Mouse (Mus musculus) urinary bladder, adult 18-20 months (tissue): ENCODE measurements at regions not wholly inside any gene's neighbourhood (a gene's known extent, or its start where the extent isn't known, plus 50 kb on each side); places are given as distances from the start of the nearest gene placed in this dataset.

Experiments
- DNase-seq, 2 experiments: peaks; one replicate each; pipeline ENCODE4 v3.0.0; 2022; ENCODE audit warnings: low spot score in 2 of 2, mixed read lengths in 2 of 2

- DNase-seq = no peak
These were observed 443.7 kb upstream of the Sel1l start for GRCm38 (mm10) chr12:92292460-92293340.

GRCm38 (mm10) chr12:92291490-92291889 is 442.5 kb upstream of the Sel1l start:
- DNase-seq = no peak

- DNase-seq = no peak
These were observed 436.6 kb upstream of the Sel1l start for GRCm38 (mm10) chr12:92285511-92285910.

- DNase-seq = no peak
These were observed 431.5 kb upstream of the Sel1l start for GRCm38 (mm10) chr12:92280470-92280869.

GRCm38 (mm10) chr12:92251962-92252361 is 403.0 kb upstream of the Sel1l start:
- no peak for DNase-seq

- DNase-seq = no peak
These were observed 398.0 kb upstream of the Sel1l start for GRCm38 (mm10) chr12:92246790-92247451.

- no peak for DNase-seq
These were observed 391.2 kb upstream of the Sel1l start for GRCm38 (mm10) chr12:92239956-92240699.

GRCm38 (mm10) chr12:92233650-92234408 is 384.9 kb upstream of the Sel1l start:
- DNase-seq = no peak

GRCm38 (mm10) chr12:92228585-92228984 is 379.6 kb upstream of the Sel1l start:
- DNase-seq = no peak

GRCm38 (mm10) chr12:92203351-92203750 is 354.4 kb upstream of the Sel1l start:
- DNase-seq = no peak

- no peak for DNase-seq
These were observed 351.6 kb upstream of the Sel1l start for GRCm38 (mm10) chr12:92200602-92201001.

GRCm38 (mm10) chr12:92198738-92199477 is 350.0 kb upstream of the Sel1l start:
- no peak for DNase-seq

- DNase-seq = no peak
These were observed 345.2 kb upstream of the Sel1l start for GRCm38 (mm10) chr12:92193934-92194685.

GRCm38 (mm10) chr12:92193199-92193933 is 344.4 kb upstream of the Sel1l start:
- DNase-seq = no peak

GRCm38 (mm10) chr12:92189022-92189421 is 340.1 kb upstream of the Sel1l start:
- DNase-seq = no peak

- no peak for DNase-seq
These were observed 338.2 kb upstream of the Sel1l start for GRCm38 (mm10) chr12:92187133-92187482.

GRCm38 (mm10) chr12:92186448-92187132 is 337.6 kb upstream of the Sel1l start:
- no peak for DNase-seq

GRCm38 (mm10) chr12:92179292-92179691 is 330.3 kb upstream of the Sel1l start:
- no peak for DNase-seq

- no peak for DNase-seq
These were observed 307.8 kb upstream of the Sel1l start for GRCm38 (mm10) chr12:92156726-92157125.
